Mouse (Mus musculus): ENCODE measurements around the gene Mtus2. TPM values are rescaled to one million over a fixed set of nuclear protein-coding genes. Genes with fewer than 3 reads are reported as not detected.

Mtus2 gene
- polyA plus RNA-seq, 1 experiment = 1.7 TPM

DNA sequence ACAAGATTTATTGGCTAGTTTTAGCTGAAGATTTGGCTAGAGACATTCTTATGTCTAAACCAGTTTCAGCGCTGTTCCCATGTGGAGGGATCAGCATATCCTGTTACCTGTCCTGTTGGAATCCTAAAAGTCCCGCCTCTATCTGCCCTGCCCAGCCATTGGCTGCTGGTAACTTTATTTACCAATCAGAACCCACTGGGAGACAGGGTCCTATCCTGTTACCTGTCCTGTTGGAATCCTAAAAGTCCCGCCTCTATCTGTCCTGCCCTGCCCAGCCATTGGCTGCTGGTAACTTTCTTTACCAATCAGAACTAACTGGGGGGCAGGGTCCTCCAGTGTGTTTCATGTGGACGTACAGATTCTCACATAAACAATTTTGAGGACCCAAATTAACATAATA, 234.3 kb downstream of the Mtus2 start:
- no peak overlapping the region for H3K27ac ChIP-seq (ENCODE audit: insufficient read depth, low read depth, low read length)
- H3K4me1 ChIP-seq (ENCODE audit: control insufficient read depth, insufficient read depth, low read length) = no peaks in the 10 kb centered on the region
- TF ChIP-seq CTCF (IDR thresholded peaks at IDR 0.05; ENCODE audit: low read depth, low read length) (no peak), POLR2A (IDR thresholded peaks at IDR 0.05; ENCODE audit: borderline replicate concordance, low read depth, low read length) (no peak)
- no peak overlapping the region for H3K4me3 ChIP-seq (ENCODE audit: insufficient read depth, low read length)

DNA sequence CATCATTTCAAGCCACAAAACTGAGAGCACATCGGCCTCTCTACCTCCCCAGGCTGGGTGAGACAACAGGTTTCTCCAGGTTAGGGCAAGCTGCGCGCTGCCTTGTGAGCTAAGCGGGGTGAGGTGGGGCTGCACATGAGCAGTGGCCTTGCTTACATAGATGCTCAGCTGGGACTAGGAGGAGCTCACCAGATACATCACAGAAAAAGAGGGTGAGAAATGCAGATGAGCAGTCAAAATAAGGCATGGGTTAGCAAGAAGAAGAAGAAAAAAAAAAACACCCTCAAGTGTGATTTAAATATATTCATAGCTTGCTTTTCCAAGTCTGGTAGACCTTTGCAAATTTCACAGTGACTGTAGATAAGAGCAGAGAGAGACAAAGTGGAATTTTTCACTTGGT, 254.7 kb downstream of the Mtus2 start:
- Histone ChIP-seq H3K4me3 (ENCODE audit: insufficient read depth, low read length) (no peak overlapping the region), H3K27ac (ENCODE audit: insufficient read depth, low read depth, low read length) (no peak overlapping the region), H3K4me1 (ENCODE audit: control insufficient read depth, insufficient read depth, low read length) (no peaks in the 10 kb centered on the region)
- TF ChIP-seq POLR2A (IDR thresholded peaks at IDR 0.05; ENCODE audit: borderline replicate concordance, low read depth, low read length) = no peak
- no peak for TF ChIP-seq CTCF (IDR thresholded peaks at IDR 0.05; ENCODE audit: low read depth, low read length)

DNA sequence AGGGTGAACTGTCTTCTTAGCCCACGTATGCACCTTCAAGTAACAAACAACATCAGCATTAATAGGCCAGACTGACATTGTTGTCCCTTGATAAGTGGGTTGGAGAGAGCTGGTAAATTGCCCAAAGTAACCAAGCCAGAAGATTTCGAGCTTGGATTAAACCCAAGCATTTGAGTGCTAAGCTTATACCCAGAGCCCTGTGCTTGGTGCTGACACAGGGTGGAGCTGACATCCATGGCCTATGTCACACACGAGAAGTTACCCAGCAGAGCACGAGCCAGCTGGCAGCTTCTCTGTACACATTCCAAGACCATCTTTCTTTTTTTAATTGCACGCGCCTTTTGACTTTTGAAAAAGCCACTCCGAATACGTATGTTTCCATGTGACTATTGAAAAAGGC, 259.7 kb downstream of the Mtus2 start:
- Histone ChIP-seq H3K4me3 (ENCODE audit: insufficient read depth, low read length) (no peak overlapping the region), H3K27ac (ENCODE audit: insufficient read depth, low read depth, low read length) (no peak overlapping the region), H3K4me1 (ENCODE audit: control insufficient read depth, insufficient read depth, low read length) (no peaks in the 10 kb centered on the region)
- TF ChIP-seq POLR2A (IDR thresholded peaks at IDR 0.05; ENCODE audit: borderline replicate concordance, low read depth, low read length) (no peak), CTCF (IDR thresholded peaks at IDR 0.05; ENCODE audit: low read depth, low read length) (no peak)

DNA sequence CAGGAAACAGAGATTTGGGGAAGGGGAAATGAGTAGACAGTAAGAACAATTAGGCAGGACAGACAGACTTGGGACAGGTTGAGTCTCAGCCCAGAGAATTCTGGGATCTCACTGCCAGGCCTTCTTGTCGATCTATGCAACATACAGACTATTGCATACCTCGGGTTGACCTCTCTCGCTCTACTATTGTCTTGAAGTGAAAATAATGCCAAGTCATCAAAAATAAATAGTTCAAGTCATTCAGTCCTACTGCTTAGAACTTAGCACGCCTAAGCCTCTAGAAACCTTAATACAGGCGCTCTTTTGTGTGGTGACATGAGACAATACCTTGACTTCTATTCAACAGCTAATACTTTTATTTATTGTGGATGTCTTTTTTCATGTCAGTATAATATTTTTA, 265.8 kb downstream of the Mtus2 start:
- no peaks in the 10 kb centered on the region for H3K4me1 ChIP-seq (ENCODE audit: control insufficient read depth, insufficient read depth, low read length)
- no peak overlapping the region for H3K27ac ChIP-seq (ENCODE audit: insufficient read depth, low read depth, low read length)
- H3K4me3 ChIP-seq (ENCODE audit: insufficient read depth, low read length) = no peak overlapping the region
- no peak for TF ChIP-seq POLR2A (IDR thresholded peaks at IDR 0.05; ENCODE audit: borderline replicate concordance, low read depth, low read length)
- TF ChIP-seq CTCF (IDR thresholded peaks at IDR 0.05; ENCODE audit: low read depth, low read length) = no peak

DNA sequence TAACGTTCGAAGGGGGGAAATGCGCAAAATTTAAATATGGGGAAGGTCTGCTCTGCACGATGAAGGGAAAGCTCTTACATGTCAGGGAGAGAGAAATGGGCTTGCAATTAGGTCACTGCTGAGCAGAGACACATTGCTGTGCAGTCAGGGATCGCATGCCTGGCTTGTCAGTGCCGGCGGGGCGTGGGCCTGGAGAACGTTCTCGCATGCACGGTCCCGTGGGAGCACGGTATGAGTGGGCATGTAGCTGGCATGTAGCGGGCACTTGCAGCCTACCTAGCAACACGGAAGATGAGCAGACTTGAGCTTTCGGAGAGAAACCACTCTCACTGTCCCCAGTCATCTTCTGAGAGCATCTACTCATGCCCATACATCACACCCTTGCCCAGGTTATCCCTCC, 266.9 kb downstream of the Mtus2 start:
- no peak overlapping the region for H3K27ac ChIP-seq (ENCODE audit: insufficient read depth, low read depth, low read length)
- H3K4me1 ChIP-seq (ENCODE audit: control insufficient read depth, insufficient read depth, low read length) = no peaks in the 10 kb centered on the region
- no peak overlapping the region for H3K4me3 ChIP-seq (ENCODE audit: insufficient read depth, low read length)
- TF ChIP-seq POLR2A (IDR thresholded peaks at IDR 0.05; ENCODE audit: borderline replicate concordance, low read depth, low read length) (no peak), CTCF (IDR thresholded peaks at IDR 0.05; ENCODE audit: low read depth, low read length) (no peak)

DNA sequence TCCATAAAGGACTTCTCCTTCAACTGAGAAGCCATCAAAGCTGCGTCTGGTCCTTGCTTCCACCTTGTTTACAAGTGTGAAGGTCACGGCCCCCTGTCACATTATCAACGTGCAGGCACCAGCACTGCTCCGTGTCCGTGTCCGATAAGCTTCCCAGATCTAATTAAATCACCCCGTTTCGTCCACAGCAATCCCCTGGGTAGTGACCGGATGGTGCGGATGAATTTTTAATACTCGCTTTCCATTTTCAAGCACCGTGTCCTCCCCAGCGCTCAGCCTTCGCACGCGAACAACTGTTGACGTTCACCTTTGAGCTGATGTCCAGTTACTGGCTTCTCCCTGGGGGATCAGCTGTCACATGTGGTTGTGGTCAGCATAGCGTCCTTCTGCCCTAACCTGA, 276.6 kb downstream of the Mtus2 start:
- Histone ChIP-seq H3K4me1 (ENCODE audit: control insufficient read depth, insufficient read depth, low read length) (no peaks in the 10 kb centered on the region), H3K27ac (ENCODE audit: insufficient read depth, low read depth, low read length) (no peak overlapping the region), H3K4me3 (ENCODE audit: insufficient read depth, low read length) (no peak overlapping the region)
- TF ChIP-seq CTCF (IDR thresholded peaks at IDR 0.05; ENCODE audit: low read depth, low read length) = no peak
- no peak for TF ChIP-seq POLR2A (IDR thresholded peaks at IDR 0.05; ENCODE audit: borderline replicate concordance, low read depth, low read length)

DNA sequence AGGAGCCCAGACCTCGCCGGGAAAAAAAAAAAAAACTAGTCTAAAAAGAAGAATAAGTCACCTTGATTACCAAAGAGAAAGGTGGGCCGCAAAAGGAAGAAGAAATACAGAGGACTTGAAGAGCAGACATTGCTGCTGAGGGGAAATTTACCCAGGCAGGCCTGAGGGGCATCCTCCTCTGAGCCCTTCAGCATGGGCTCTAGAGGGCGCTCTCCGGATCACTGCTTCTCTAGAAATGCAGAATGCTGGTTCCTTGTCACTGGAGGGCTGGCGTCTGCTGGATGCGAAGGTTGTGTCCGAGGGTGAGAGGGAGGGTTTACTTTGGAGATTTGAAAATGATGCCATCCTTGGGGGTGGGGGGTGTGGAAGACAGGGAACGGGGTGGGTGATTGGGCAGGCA, 279.5 kb downstream of the Mtus2 start:
- no peaks in the 10 kb centered on the region for H3K4me1 ChIP-seq (ENCODE audit: control insufficient read depth, insufficient read depth, low read length)
- no peak overlapping the region for H3K27ac ChIP-seq (ENCODE audit: insufficient read depth, low read depth, low read length)
- H3K4me3 ChIP-seq (ENCODE audit: insufficient read depth, low read length) = no peak overlapping the region
- no peak for TF ChIP-seq POLR2A (IDR thresholded peaks at IDR 0.05; ENCODE audit: borderline replicate concordance, low read depth, low read length)
- no peak for TF ChIP-seq CTCF (IDR thresholded peaks at IDR 0.05; ENCODE audit: low read depth, low read length)

DNA sequence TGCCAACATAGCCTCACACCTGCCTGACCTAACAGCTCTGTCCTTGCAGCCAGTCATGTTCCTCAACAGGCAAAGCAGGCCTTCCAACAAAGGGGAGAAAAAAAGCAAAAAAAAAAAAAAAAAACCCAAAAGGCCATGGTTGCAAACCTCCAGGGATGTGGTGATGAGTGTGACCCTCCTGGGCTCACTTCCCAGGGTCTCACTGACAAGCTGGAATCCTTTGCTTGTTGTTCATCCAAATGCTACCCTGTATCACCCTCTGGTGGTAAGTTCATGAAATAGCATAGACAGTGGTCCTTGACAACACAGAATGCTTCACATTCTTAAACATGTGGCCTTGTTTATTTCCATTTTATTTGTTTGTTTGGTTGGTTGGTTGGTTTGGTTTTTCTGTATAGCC, 281.9 kb downstream of the Mtus2 start:
- TF ChIP-seq CTCF (IDR thresholded peaks at IDR 0.05; ENCODE audit: low read depth, low read length) = peak; percentile 15; the same call in 1 of the 2 replicates
- no peak for TF ChIP-seq POLR2A (IDR thresholded peaks at IDR 0.05; ENCODE audit: borderline replicate concordance, low read depth, low read length)
- no peak overlapping the region for H3K27ac ChIP-seq (ENCODE audit: insufficient read depth, low read depth, low read length)
- H3K4me3 ChIP-seq (ENCODE audit: insufficient read depth, low read length) = no peak overlapping the region
- H3K4me1 ChIP-seq (ENCODE audit: control insufficient read depth, insufficient read depth, low read length) = no peaks in the 10 kb centered on the region

DNA sequence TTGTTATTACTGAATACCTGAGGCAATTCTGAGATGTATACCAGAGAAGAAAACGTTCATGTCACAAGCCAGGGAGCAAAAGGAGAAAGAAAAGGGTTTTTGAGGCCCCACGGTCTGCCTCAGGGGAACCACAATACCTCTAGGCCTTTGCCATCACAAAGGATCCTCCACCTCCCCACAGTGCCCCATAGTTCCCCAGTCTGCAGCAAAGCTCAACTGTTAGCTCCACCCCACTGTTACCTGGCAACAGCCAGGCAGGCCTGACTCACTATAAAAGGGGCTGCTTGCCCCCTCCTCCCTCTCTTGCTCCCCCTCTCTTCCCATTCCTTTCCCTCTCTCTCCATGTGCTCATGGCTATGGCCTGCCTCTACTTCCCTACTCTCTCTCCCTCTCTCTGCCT, 282.6 kb downstream of the Mtus2 start:
- no peaks in the 10 kb centered on the region for H3K4me1 ChIP-seq (ENCODE audit: control insufficient read depth, insufficient read depth, low read length)
- H3K4me3 ChIP-seq (ENCODE audit: insufficient read depth, low read length) = no peak overlapping the region
- no peak overlapping the region for H3K27ac ChIP-seq (ENCODE audit: insufficient read depth, low read depth, low read length)
- no peak for TF ChIP-seq CTCF (IDR thresholded peaks at IDR 0.05; ENCODE audit: low read depth, low read length)
- TF ChIP-seq POLR2A (IDR thresholded peaks at IDR 0.05; ENCODE audit: borderline replicate concordance, low read depth, low read length) = no peak

DNA sequence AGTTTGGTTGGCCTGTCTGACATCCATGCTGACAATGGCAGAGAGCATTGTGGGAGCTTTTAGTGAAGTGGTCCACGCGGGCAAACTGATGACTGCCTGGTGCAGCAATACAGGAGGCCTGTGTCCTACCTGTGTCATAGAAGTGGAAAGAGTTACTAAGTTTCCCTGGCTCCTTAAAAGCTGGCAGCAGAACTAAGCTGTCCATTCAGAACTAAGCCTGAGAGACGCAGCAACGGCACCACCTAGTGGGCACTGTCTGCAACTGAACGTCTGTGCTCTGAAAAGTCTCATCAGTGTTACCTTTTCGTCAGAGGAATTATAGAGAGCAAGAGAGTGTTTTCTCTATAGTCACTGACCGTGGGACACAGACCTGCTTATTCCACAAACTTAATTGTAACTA, 284.8 kb downstream of the Mtus2 start:
- TF ChIP-seq CTCF (IDR thresholded peaks at IDR 0.05; ENCODE audit: low read depth, low read length) (peak; percentile 72; the same call in 1 of the 2 replicates), POLR2A (IDR thresholded peaks at IDR 0.05; ENCODE audit: borderline replicate concordance, low read depth, low read length) (no peak)
- Histone ChIP-seq H3K27ac (ENCODE audit: insufficient read depth, low read depth, low read length) (no peak overlapping the region), H3K4me1 (ENCODE audit: control insufficient read depth, insufficient read depth, low read length) (no peaks in the 10 kb centered on the region), H3K4me3 (ENCODE audit: insufficient read depth, low read length) (no peak overlapping the region)

DNA sequence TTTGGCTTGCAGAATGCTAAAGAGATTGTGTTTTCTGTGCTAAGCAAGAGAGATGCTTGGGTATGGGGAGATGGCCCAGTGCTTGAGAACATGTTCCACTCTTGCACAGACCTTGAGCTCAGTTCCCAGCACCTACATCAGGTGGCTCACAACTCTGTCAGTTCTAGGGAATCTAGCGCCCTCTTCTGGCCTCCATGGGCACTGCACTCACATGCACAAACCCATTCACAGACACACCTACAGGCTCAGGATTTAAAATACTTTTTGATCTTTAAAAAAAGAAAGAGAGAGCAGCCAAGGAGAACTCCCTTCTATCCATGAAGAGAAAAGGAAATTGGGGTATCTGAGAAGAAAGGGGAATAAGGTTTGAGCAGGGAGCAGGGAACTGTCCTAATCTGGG, 287.4 kb downstream of the Mtus2 start:
- Histone ChIP-seq H3K27ac (ENCODE audit: insufficient read depth, low read depth, low read length) (no peak overlapping the region), H3K4me1 (ENCODE audit: control insufficient read depth, insufficient read depth, low read length) (no peaks in the 10 kb centered on the region), H3K4me3 (ENCODE audit: insufficient read depth, low read length) (no peak overlapping the region)
- TF ChIP-seq POLR2A (IDR thresholded peaks at IDR 0.05; ENCODE audit: borderline replicate concordance, low read depth, low read length) = no peak
- no peak for TF ChIP-seq CTCF (IDR thresholded peaks at IDR 0.05; ENCODE audit: low read depth, low read length)

Measured in bone marrow macrophage, adult 2 months (primary cell).